Mouse (Mus musculus) adrenal gland, postnatal 14 days (tissue): ENCODE results near the gene Rfx5. TPM values are rescaled to one million over a fixed set of nuclear protein-coding genes. Genes with fewer than 3 reads are reported as not detected.
"Not testable (repeated sequence)": the region's sequence is repeated elsewhere in the genome, so short reads cannot be mapped to it uniquely, and the experiment has no call there.

ENCODE experiments used
- DNase-seq: peaks from one replicate; pipeline ENCODE4 v3.0.0; 2021; ENCODE audit warnings: mixed read lengths
- total RNA-seq: library from RNA; stranded (reverse); gene quantifications from 2 replicates; pipeline ENCODE4 v1.2.3, GENCODE M21; 2021

Rfx5 gene
- total RNA-seq, 1 experiment from 2014 or later = 22.4 TPM

DNA sequence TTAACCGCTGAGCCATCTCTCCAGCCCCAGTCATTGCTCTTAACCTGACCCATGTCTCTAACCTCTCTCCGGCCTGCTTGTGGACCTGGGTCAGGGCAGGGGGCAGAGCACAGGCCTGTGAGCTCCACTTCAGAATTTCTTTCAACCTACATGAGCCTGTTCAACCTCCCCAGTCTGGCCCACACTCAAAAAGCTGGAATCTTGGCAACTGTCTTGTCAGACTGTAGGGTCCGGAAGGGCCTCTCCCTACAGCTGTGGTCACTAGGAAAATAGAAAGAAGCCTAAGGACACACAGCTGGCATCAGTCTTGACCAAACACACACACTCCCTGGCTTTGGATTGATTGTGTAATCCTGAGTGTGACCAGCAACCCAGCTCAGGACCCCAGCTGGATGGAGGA, 18.5 kb upstream of the Rfx5 start:
- peak; percentile 47 for DNase-seq

DNA sequence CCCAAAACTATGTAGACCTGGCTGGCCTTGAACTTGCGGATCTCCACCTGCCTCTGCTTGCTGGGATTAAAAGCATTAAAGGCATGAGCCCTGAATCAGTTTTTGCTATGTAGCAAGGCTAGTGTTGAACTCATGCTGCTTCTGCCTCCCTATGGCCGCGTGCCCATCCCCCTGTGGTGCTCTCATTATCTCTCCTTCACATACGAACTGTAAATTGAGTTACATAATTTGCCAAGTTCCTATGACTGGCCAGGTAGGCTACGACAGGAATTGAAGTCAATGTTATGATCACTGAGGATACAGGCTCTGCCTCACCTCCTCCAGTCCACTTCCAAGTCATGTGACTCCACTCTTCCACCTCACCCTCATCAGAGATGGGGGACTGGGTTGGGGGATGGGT, 17.7 kb upstream of the Rfx5 start:
- not testable (repeated sequence) for DNase-seq

DNA sequence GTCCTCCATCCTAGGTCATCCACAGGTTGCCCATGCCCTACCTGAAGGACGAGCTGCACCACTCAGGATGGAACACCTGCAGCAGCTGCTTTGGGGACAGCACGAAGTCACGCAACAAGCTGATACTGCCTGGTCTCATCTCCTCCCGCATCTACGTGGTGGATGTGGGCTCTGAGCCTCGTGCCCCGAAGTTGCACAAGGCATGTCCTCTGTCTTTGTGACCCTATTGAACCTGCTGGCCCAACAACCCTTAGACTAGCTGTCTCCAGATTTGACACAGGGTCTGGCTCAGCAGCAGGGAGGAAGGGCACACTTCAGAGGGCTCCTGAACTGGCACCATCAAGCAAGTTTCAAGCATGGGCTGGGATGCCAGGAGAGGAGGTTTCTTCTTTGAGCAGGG, 16.7 kb upstream of the Rfx5 start:
- not testable (repeated sequence) for DNase-seq

DNA sequence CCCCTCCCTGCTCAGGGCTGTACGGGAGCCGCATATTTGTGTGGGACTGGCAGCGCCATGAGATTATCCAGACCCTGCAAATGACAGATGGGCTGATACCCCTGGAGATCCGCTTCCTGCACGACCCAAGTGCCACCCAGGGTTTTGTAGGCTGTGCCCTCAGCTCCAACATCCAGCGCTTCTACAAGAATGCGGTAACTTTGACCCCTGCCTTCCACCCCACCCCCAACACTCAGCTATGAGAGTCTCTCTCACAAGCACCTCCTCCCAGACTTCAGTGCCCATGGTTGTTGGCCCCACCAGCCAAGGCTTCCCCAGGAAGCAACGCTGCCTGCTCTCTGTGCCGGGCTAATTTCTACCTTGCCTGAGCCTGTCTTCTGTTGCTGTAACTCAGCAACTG, 13.8 kb upstream of the Rfx5 start:
- DNase-seq = not testable (repeated sequence)

DNA sequence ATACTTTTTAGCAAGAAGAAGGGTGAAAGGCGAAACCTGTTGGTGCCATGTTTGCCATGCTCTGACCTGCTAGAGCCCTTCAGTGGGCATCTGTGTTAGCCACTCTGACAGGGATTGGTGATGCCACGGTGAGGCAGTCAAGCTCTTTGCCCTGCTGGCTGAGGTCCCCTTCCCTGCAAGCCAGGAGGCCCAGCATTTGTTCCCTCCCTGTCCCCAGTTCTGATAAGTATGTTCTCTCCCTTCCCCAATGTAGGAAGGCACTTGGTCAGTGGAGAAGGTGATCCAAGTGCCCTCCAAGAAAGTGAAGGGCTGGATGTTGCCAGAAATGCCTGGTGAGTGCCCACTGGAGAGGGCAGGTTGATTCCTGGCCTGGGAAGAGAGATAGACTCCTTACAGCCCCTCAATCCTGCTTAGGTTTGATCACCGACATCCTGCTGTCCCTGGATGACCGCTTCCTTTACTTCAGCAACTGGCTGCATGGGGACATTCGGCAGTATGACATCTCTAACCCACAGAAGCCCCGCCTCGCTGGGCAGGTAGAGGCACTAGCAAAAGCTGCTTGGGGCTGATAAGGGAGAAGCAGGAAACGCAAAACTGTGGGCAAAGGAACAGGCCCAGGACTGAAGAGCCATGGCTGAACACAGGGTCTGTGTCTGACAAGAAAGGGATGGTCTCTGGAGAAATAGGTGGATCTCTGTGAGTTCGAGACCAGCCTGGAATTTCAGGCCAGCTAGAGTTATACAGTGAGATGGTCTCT, 11.5 kb upstream of the Rfx5 start:
- not testable (repeated sequence) for DNase-seq

DNA sequence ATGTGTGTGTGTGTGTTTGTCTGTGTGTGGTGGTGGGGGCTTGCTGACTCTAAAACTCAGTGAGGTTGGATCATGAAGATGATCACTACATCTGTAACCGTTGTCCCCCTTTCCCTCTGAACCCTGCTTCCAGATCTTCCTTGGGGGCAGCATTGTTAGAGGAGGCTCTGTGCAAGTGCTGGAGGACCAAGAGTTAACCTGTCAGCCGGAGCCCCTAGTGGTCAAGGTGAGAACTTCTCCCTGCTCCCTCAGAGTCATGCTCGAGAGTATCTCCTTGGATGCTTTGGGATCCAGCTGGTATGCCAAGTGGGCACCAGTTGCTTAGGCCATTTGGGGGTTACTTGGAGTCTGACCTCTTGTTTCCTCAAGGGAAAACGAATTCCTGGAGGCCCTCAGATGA, 10.2 kb upstream of the Rfx5 start:
- DNase-seq = not testable (repeated sequence)

DNA sequence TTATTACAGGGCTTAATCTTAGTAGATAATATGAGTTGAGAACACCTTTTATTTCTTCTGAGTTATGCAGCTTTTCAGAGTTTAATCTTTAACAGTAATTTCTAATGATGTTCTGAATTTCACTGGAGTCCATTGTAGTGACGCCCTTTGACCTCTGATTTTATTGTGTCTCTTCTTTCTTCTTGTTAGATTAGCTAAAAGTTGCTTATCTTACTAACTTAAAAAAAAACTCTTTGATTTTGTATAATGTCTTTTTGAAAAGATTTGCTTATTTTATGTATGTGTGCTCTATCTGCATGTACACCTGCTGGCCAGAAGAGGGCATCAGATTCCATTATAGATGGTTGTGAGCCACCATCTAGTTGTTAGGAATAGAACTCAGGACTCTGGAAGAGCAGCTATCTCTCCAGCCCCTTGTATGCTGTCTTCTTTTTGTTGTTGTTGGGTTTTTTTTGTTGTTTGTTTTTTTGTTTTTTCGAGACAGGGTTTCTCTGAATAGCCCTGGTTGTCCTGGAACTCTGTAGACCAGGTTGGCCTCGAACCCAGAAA, 5.7 kb upstream of the Rfx5 start:
- DNase-seq = no peak

DNA sequence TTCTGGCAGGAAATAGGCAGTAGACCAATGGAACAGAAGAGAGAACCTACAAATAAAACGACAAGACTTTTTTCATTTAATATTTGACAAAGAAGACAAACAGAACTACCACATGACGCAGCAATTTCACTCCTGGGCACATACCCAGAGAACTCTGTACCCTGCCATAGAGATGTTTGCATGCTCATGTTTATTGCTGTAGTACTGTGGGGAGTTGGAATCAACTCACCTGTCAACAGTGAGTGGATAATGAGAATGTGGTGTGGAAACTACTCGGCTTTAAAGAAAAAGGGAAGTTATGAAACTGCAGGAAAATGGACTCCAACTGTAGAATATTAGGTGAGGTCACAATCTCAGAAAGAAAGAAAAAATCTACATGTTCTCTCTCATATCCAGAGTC, 4.2 kb upstream of the Rfx5 start:
- DNase-seq = no peak

DNA sequence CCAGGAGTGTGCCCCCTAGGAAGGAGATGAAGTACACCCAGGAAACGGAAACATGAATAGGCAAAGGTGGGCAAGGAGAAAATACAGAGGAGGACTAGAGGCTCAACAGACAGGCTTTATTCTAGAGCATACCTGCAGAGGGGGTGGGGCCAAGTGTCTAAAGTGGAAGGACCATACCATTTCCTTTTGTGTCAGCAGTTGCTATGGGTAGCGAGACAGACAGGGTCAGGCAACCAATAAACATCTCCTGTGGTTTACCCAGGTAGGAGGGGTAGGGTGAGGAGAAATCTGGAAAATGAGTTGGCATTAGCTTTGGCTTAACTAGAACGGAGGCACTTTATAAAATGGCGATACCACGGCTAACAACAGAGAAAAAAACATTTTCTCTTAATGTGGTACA, 1.1 kb upstream of the Rfx5 start:
- DNase-seq = peak; percentile 36

DNA sequence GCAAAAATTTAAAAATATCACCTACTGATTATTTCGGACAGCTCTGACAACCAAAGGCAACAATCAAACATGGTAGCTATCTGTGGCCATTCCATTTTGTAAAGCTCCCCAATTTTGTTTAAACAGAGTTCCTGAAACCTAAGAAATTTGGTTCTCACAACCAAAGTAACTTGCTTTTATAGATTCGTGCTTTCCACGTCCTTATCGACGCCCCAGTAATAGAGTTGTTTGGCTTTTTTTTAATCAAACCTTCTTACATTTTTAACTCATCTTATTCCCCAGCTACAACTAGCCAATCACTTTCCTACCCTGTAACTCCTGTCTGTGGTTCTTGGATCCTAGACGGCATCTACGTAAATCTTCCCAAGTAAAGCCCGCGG, 501 bp upstream of the Rfx5 start:
- no peak for DNase-seq

DNA sequence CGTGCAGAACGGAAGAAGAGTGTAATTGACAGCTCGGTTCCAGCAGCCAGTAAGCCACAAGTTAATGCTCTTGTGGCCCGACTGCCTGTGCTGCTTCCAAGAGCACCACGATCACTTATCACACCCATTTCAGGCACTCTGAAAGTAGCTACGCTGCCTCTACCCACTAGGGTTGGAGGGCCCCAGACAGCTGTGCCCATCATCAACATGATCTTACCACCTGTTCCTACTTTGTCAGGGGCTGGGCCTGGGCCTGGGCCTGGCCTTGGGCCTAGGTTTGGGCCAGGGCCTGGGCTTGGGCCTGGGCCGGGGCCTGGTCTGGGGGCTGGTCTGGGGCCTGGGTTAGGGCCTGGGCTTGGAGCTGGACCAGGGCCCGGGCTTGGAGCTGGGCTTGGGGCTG, 4.4 kb downstream of the Rfx5 start:
- DNase-seq = no peak

DNA sequence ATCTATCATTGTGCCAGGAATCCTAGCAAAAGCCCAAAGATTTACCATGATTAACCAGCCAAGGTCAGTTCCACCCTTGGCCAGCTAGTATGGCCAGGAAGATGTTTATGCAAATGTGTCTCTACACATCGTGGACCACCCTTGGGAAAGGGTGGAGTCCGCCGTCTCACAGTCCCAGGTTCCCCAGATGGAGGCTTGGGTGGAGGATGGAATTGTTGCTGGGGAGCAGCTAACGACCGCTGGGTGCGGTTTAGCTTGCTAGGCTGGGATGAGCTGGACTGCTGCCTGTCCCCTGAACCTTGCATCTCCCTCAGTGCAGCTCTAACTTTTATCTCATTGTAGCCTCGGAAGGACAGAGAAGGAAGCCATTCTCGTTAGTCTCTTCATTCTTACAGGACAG, 6.0 kb downstream of the Rfx5 start:
- no peak for DNase-seq

DNA sequence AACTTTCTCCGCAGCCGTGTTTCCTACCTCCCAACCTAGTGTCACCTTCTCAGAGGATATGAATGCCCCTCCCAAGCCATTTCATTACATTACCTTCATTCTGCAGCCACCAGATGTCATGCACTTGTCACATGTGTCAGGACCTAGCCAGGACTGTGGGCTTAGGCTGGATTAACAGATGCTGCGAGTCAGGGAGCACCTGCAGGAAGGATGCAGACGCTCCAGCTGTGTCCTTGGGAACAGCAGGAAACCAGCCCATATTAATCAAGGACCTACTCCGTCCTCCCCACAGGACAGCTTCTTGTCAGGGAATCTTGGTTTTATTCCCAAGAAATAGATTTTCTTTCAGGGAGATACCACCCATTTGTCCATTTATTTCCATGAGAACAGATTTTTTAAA, 6.4 kb downstream of the Rfx5 start:
- no peak for DNase-seq

DNA sequence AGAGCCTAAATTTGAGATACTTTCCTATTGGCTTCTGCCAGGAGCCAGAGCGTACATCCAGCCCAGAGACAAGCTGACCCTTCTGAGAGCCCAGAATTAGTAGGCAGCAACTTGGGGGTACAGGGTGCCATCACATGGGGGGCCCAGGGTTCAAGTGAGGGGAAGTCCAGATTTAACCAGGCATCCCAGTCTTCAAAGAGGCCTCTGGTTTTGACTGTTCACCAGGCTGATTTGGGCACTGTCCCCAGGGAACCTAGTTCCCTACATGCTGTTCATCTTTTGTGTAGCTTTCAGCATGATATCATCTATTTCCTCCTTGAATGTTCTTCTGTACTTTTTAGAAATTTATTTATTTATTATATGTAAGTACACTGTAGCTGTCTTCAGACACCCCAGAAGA, 11.1 kb downstream of the Rfx5 start:
- no peak for DNase-seq

DNA sequence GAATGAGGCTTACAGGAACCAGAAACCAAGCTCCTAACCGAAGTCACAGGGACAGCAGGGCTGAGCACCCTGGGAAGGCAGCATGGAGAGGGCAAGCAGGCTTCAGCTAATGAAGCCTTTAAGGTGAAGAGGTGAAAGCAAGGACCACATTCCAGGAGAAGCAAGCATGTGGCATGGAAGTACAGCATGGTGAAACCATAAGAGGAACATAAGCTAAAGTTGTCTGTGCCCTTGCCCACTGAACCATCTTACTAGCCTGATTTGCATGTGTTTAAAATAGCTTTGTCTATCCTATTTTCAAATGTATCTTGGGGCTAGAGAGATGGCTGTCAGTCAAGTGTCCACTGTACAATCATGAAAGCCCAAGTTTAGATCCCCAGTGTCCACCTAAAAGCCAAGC, 12.0 kb downstream of the Rfx5 start:
- no peak for DNase-seq

DNA sequence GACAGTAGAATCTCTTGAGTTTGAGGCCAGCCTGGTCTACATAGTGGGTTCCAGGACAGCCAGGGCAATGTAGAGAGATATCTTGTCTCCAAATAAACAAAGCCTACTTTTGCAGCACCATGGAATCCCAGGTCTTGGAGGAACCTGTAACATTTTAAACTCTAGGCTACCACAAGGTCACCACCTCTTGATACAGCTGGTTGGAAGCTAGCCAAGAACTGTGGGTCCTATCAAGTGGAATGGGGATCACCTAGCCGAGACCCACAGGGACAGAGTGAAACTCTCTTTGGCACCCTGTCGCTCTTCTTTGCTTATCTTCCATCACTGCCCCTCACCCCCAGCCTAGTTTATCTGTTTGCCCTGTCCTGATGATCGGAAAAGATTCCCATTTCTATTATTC, 18.7 kb downstream of the Rfx5 start:
- DNase-seq = no peak

DNA sequence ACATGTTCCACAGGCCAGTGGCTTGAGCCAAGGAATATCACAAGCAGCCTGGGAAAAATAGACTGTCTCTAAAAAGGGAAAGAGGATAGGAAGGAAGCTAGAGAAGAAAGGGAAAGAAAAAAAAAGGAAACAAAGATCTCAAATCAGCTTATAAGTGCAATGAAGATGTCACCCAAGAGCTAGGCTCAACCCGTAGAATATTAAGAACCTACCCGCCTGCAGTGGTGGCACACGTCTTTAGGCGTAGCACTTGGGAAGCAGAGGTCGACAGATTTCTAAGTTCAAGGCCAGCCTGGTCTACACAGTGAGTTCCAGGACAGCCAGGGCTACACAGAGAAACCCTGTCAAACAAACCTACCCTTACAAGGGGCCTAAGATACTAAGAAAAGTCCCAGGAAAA, 19.7 kb downstream of the Rfx5 start:
- no peak for DNase-seq

DNA sequence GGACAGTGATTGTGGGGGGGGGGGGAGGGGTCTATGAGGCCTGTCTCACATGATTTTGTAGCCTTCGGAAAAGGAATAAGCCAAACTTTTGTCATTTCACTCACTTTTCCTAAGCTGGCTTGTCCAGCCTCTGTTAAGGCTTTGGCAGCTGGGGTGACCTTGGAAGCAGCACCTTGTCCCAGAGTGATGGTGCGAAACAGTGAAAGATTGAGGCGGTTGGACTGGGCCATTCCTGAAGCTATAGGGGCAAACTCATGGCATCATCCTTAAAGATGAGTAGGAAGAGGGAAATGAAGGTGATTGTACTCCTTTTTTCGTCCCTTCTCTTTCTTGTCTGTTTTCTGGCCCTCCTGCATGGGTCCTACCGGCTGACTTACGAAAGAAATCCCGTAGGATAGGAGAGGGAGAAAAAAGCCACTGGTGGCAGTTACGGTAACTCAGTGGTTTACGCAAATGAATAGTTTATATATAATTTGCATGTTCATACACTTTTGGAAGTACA, 20.2 kb downstream of the Rfx5 start:
- DNase-seq = peak; percentile 40

DNA sequence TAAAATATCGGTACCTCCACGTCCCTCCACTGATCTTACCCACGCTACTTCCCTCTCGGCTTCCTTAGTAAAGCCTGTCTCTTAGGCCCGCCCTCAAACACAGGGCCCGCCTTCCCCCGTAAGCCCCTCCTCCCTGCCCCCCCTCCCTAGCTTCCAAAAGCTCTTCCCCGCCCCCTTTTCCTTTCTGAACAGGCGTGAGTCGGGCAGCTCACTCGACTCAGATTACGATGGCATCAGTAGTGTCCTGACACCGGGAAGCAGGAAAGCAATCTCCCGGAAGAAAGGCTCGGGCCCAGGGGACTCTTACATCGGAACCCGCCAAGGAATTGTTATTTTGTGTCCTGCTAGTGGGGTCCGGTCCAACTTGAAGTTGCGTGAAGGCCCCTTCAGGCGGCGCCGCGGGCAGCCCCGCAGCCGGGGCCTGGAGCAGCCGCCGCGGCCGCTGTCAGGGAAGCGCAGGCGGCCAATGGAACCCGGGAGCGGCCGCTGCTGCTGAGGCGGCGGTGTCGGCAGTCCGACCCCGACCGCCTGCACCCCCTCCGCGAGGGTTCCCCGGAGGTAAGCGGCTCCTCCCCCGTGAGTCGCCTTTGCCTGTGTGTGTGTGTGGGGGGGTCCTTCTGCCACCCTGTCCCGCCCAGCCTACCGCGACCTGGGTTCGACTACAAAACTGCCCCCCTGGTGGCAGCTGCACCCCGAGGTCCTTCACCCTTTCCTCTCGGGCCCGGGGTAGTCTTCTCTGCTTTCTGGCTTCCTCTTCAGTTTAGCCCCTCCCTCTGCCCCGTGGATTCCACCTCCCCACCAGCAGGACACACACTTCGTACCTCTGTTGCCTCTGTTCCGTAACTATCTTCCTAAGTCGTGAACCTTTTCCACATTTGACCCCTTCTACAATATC, 20.9 kb downstream of the Rfx5 start, which contains the start of gene Pi4kb:
Gene Pi4kb (plus strand): TSS at position 204 of the 895 bp plus-strand sequence.
- peak; percentile 93 for DNase-seq

DNA sequence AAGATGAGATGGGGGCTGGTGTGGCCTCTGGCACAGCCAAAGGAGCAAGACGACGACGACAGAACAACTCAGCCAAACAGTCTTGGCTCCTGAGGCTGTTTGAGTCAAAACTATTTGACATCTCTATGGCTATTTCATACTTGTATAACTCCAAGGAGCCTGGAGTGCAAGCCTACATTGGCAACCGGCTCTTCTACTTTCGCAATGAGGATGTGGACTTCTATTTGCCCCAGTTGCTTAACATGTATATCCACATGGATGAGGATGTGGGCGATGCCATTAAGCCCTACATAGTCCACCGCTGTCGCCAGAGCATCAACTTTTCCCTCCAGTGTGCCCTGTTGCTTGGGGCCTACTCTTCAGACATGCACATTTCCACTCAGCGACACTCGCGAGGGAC, 30.4 kb downstream of the Rfx5 start:
- DNase-seq = no peak

DNA sequence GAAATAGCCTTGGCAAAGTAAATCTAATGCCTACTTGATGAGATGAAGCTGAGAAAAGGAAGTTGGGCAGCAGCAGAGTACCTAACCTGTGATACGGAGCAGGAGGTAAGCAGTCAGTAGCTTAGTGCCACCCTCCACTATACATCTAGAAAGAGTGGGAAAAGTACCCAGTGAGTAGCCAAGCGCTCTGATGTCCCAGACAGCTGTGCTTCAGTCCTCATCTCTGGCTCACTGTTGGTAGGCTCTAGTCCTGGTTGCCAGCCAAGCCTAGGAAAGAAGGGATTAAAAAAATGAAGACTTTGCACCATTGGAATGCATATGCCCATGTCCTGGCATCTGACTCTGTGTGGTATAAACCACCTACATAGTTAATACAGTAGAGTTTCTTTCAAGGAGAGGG, 31.6 kb downstream of the Rfx5 start:
- DNase-seq = no peak

DNA sequence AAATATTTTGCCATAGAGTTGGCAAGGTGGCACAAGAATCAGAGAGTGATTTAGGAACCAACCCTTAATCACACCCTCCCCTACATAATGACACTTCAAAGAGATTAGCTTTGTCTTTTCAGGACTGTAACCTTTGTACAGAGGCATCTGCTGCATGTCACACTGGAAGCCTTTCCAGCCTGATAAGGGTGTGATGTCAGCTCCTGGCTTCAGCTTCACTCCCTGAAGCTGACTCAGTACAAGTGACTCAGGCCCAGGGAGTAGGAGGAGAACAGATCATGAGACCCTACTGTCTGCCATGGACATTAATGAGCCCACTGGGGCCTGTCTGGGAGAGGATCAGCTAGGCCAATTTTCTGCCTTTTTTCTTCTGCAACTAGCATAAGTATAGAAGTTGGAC, 33.7 kb downstream of the Rfx5 start:
- DNase-seq = peak; percentile 82

DNA sequence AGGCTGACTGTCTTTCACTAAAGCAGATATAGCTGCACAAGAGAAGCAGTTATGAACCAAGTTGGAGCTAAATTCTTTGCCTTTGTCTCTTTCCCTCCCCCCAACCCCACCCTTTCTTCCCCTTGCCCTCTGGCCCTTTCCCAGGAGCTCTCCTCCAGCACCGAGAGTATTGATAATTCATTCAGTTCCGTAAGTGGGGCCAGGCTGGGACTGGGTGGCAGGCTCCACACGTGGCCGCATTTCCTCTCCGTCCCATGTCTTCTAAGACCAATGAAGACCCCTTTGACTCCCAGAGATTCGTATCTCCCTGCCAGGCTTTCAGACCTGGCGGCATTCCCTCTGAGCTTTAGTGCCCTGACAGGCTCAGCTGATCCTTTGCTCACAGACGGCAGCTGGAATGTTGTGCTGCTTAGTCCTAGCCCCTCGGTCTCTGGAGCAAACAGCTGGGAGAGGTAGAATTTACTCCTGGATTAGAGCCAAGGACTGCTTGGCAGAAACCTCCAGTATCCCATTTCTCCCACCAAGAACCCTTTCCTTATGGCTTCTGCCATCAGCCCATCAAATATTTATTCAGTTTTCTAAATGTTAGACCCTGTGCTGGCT, 35.4 kb downstream of the Rfx5 start:
- DNase-seq = no peak
